Mouse (Mus musculus) E14TG2a.4 (cell line): ENCODE measurements around the gene Myo5a.

ENCODE experiments used
- CTCF ChIP-seq: conservative IDR thresholded peaks from 2 replicates; pipeline ENCODE4 v1.5.1; 2014; ENCODE audit warnings: low read length
- NANOG ChIP-seq: IDR thresholded peaks from 2 replicates; pipeline ENCODE4 v1.6.1; 2014; ENCODE audit warnings: borderline replicate concordance, low read length, mixed read lengths
- POU5F1 ChIP-seq: IDR thresholded peaks from 2 replicates; pipeline ENCODE4 v1.6.1; 2014; ENCODE audit warnings: low read length, borderline replicate concordance

DNA sequence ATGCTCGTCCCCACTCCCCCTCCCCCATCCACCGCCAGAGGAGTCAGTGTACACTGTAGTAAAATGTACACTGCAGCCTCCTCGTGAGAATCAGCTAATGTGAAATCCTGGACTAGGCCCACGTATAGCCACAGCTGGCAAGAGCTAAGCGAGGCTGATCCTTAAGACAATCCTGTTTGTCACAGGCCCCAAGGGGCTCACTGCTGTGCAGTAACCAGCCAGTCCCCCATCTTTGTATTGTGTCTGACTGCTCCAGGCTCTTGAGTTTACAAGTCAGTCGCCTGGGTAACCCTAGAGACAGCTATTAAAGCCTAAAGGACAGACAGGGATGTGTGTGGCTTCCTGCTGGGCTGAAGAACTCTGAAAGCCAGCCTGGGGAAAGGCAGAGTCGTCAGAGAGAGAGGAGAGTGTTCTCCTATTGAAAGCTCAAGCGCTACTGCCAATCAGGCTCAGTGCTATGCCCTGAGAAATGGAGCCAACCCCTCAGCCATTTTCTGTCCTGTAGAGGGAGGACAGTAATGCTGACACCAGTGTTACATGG is 190.6 kb downstream of the Myo5a start:
- no peak for TF ChIP-seq NANOG
- TF ChIP-seq CTCF, result no peak
- no peak for TF ChIP-seq POU5F1
